Mouse (Mus musculus) forebrain, embryonic 12.5 days (tissue): ENCODE measurements around the gene Wrap53. TPM values are rescaled to one million over a fixed set of nuclear protein-coding genes. Genes with fewer than 3 reads are reported as not detected.

Experiments used
- ATAC-seq: fragments of 200-750 bp; cut with Nextera tagmentation; 2 replicates; pipeline ENCODE4 v1.8.0; 2017; ENCODE audit warnings: moderate TSS enrichment; ENCODE audit not compliant: low FRiP score
- H3K27ac ChIP-seq: fragments of 300-500 bp; sonication (generic); 2 replicates; pipeline ENCODE4 v1.5.1; 2016; ENCODE audit warnings: mild to moderate bottlenecking
- H3K27me3 ChIP-seq: fragments of 300-500 bp; sonication (generic); 2 replicates; pipeline ENCODE4 v1.6.1; 2016; ENCODE audit warnings: mild to moderate bottlenecking
- H3K36me3 ChIP-seq: fragments of 300-500 bp; sonication (generic); replicated peaks from 2 replicates; pipeline ENCODE4 v1.6.1; 2016; ENCODE audit warnings: mild to moderate bottlenecking
- H3K4me1 ChIP-seq: fragments of 300-500 bp; sonication (generic); 2 replicates; pipeline ENCODE4 v1.6.1; 2016
- H3K4me2 ChIP-seq: fragments of 300-500 bp; sonication (generic); 2 replicates; pipeline ENCODE4 v1.6.1; 2016; ENCODE audit warnings: mild to moderate bottlenecking, moderate library complexity
- H3K4me3 ChIP-seq: fragments of 300-500 bp; sonication (generic); replicated peaks from 2 replicates; pipeline ENCODE4 v1.5.1; 2016; ENCODE audit warnings: mild to moderate bottlenecking
- H3K9ac ChIP-seq: fragments of 300-500 bp; sonication (generic); 2 replicates; pipeline ENCODE4 v1.6.1; 2016; ENCODE audit warnings: mild to moderate bottlenecking
- H3K9me3 ChIP-seq: fragments of 300-500 bp; sonication (generic); 2 replicates; pipeline ENCODE4 v1.6.1; 2016
- WGBS: fragments of 180-500 bp; shearing (Covaris S2); methylation state at CpG from one replicate; pipeline ENCODE4 v1.1.7; 2016; 5-methylcytosine and 5-hydroxymethylcytosine counted together
- polyA plus RNA-seq: library from polyadenylated mRNA; unstranded; fragments of >200 nt; fragmentation: Nextera tagmentation; extraction: Ambion mirVana; gene quantifications from 2 replicates; pipeline ENCODE4 v1.2.1, GENCODE M21; 2016

The Wrap53 gene
- polyA plus RNA-seq, 1 experiment from 2014 or later = 36.0 TPM

DNA sequence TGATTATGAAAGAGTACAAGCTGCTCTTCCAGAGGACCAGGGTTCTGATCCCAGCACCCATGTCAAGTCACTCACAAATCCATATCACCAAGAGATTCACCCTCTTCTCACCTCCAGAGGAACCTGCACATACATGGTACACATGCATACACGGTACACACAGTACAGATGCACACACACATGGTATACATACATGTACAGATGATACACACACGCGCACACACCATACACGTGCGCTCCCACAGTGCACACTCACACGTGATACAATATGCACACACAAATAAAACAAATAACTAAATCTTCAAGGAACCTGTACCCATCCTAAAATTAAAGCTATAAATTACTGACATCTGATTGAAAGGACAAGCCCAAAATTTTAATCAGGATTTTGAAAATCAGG, 14.8 kb upstream of the Wrap53 start:
- no peak overlapping the region for H3K27ac ChIP-seq
- WGBS = 95% methylated on average over 6 of the region's 6 CpGs
- H3K36me3 ChIP-seq = peaks cover 28% of the 10 kb centered on the region

DNA sequence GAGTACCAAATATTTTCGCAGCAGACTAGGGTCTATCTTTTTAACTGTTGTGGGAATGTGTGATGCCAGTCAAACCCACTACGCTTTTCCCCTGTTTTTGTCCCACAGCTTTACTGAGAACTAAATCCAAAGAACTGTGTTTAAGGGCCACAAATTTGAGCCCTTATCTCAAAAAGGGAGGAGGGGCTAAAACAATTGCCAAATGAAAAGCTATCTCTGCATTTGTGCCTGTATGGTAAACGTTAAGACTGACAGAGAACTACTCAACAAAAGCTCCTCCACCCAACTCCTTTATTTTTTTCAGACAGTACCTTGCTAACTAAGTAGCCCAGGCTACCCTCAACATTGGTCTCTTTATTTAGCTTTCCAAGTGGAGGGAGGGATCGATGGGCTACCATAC, 12.7 kb upstream of the Wrap53 start:
- ATAC-seq = no peak
- Histone ChIP-seq H3K4me2 (no peak overlapping the region), H3K27ac (0 out of 2 replicates have a peak overlapping the region, but pooled peaks have one; percentile 11)

More for the DNA sequence above, 14.8 kb upstream of the Wrap53 start:
- no peaks in the 10 kb centered on the region for H3K27me3 ChIP-seq
- H3K4me3 ChIP-seq = no peak overlapping the region
- peaks cover 10% of the 10 kb centered on the region for H3K4me1 ChIP-seq
- no peak overlapping the region for H3K4me2 ChIP-seq
- H3K9ac ChIP-seq = no peak overlapping the region
- ATAC-seq = no peak
- H3K9me3 ChIP-seq = no peaks in the 10 kb centered on the region

DNA sequence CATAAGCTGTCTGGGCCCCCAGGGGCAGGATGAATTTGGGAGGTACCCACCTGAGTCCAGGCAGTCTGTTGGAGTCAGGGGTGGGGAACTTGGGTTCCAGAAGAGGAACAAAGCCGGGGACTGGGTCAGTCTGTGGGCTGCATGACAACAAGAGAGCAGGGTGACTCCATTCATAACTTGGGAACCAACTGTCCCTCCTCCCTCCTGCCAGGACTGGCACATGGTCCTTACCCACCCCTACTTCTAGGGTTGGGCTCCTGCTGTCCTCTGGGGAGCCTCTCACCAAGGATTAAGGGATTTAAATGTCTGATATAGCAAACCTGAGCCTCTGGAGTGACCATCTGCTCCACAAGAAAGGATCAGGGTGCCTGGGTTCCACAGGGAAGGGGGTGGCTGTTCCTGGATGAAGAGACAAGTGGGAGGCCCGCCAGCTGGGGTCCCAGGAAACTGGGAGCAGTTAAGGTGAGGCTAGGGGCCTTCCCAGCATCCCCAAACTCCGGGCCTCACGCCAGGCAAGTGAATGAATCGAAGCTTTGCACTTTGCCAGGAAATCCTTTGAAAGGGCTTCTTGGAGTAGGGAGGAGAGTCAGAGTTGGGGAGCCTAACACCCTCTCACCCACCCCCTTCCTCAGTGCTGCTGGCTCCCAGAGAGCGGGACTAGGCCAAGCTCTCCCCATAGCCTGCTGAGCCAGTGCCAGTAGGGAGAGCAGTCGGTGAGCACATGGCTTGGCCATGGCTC, 12.0 kb upstream of the Wrap53 start:
- H3K4me3 ChIP-seq = no peak overlapping the region
- WGBS = 79% methylated on average over 7 of the region's 7 CpGs
- H3K4me2 ChIP-seq = no peak overlapping the region
- no peaks in the 10 kb centered on the region for H3K27me3 ChIP-seq
- H3K36me3 ChIP-seq = peaks cover 56% of the 10 kb centered on the region
- peaks cover 6% of the 10 kb centered on the region for H3K4me1 ChIP-seq
- no peak for ATAC-seq
- H3K9me3 ChIP-seq = no peaks in the 10 kb centered on the region
- H3K27ac ChIP-seq = peak overlapping the region; percentile 11; the same call in 1 of the 2 replicates
- H3K9ac ChIP-seq = no peak overlapping the region

More for the DNA sequence above, 12.7 kb upstream of the Wrap53 start:
- no peak overlapping the region for H3K4me3 ChIP-seq
- peaks cover 49% of the 10 kb centered on the region for H3K36me3 ChIP-seq
- no peaks in the 10 kb centered on the region for H3K27me3 ChIP-seq
- peaks cover 6% of the 10 kb centered on the region for H3K4me1 ChIP-seq
- 91% methylated on average over 4 of the region's 4 CpGs for WGBS
- no peak overlapping the region for H3K9ac ChIP-seq
- no peaks in the 10 kb centered on the region for H3K9me3 ChIP-seq

DNA sequence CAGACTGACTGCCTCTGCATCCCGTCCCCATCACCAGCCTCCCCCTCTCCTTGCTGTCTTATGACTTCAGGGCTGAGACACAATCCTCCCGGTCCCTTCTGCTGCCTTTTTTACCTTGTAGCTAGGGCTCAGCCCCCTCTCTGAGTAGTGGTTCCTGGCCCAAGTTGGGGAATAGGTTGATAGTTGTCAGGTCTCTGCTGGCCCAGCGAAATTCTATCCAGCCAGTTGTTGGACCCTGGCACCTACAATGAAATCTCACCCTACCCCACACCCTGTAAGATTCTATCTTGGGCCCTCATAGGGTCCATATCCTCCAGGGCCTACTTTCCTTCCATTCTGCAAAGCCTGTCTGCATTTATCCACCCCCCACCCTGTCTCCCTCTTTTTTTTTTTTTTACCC, 11.4 kb upstream of the Wrap53 start:
- no peaks in the 10 kb centered on the region for H3K27me3 ChIP-seq
- no peaks in the 10 kb centered on the region for H3K9me3 ChIP-seq
- peaks cover 6% of the 10 kb centered on the region for H3K4me1 ChIP-seq
- no peak for ATAC-seq
- H3K4me3 ChIP-seq = no peak overlapping the region
- H3K27ac ChIP-seq = no peak overlapping the region
- 83% methylated on average over 3 of the region's 3 CpGs for WGBS
- peaks cover 60% of the 10 kb centered on the region for H3K36me3 ChIP-seq
- H3K9ac ChIP-seq = no peak overlapping the region
- H3K4me2 ChIP-seq = no peak overlapping the region

DNA sequence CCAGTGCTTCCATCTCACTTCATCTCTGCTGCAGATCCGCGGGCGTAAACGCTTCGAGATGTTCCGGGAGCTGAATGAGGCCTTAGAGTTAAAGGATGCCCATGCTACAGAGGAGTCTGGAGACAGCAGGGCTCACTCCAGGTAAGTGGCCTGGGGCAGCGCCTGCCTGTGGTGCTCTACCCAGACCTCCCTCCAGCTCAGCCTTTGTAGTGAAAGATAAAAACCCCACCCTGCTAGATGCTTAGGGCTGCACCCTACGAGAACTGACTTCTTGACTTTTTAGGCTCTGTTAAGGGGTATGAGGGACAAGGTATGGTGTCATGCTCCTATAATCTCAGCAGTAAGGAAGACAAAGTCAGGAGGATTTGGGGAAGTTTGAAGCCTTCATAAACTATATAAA, 10.6 kb upstream of the Wrap53 start:
- WGBS = 94% methylated on average over 8 of the region's 8 CpGs
- Histone ChIP-seq H3K27ac (no peak overlapping the region), H3K9ac (no peak overlapping the region), H3K4me1 (peaks cover 6% of the 10 kb centered on the region), H3K4me2 (no peak overlapping the region), H3K27me3 (no peaks in the 10 kb centered on the region), H3K36me3 (peaks cover 60% of the 10 kb centered on the region), H3K4me3 (no peak overlapping the region), H3K9me3 (no peaks in the 10 kb centered on the region)
- ATAC-seq = no peak

DNA sequence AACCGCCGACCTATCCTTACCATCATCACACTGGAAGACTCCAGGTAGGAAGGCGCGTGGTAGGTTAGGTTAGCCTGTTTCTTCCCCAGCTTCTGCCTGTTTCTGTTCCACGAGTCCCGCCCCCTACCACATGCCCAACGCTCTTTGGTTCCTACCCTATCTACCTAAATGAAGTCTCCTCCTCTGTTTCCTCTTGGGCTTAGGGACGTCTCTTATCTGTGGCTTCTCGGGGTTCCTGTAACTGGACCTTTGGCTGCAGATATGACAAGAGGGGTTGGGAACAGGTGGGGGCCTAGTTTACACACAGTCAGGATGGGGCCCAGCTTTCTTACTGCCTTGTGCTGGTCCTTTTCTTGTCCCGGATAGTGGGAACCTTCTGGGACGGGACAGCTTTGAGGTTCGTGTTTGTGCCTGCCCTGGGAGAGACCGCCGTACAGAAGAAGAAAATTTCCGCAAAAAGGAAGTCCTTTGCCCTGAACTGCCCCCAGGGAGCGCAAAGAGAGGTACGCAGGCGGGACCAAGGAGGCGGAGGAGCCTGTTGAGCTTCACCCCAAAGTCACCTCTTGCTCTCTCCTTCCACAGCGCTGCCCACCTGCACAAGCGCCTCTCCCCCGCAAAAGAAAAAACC, 9.3 kb upstream of the Wrap53 start:
- no peak for ATAC-seq
- Histone ChIP-seq H3K27ac (no peak overlapping the region), H3K4me1 (peaks cover 6% of the 10 kb centered on the region), H3K9me3 (no peaks in the 10 kb centered on the region), H3K36me3 (peaks cover 64% of the 10 kb centered on the region), H3K9ac (no peak overlapping the region), H3K27me3 (no peaks in the 10 kb centered on the region), H3K4me2 (no peak overlapping the region; the same call in 1 of the 2 replicates), H3K4me3 (no peak overlapping the region)
- WGBS = 95% methylated on average over 22 of the region's 22 CpGs

DNA sequence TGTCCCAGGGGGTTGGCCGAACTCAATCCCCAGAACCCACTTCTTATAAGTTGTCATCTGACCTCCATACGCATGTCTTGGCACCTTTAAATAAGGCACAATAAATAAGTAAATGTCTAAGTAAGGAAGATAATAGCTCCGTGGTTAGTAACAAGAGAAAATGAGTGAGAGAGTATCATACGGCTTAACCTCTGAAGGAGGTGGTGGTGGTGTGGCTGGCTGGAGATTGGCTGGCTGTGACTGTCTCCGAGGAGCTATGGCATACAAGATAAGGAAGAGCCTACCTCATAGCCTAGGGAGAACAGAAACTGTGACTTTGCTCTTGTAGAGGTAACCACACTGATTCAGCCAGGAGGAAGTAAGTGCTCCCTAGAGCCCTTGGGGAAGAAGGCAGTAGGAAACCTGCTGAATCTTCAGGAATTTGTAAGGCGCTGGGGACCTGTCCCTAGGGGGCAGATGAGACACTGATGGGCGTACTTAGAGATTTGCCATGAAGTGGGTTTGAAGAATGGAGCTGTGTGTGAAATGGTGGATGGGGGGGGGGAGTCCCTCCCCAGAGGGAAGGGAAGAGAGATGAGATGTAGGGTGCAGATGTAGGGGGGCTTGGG, 5.8 kb upstream of the Wrap53 start:
- no peak overlapping the region for H3K9ac ChIP-seq
- no peak overlapping the region for H3K27ac ChIP-seq
- H3K4me3 ChIP-seq = no peak overlapping the region
- H3K36me3 ChIP-seq = peaks cover 48% of the 10 kb centered on the region
- WGBS = 84% methylated on average over 7 of the region's 7 CpGs
- no peaks in the 10 kb centered on the region for H3K9me3 ChIP-seq
- ATAC-seq = no peak
- no peak overlapping the region for H3K4me2 ChIP-seq
- no peaks in the 10 kb centered on the region for H3K27me3 ChIP-seq
- peaks cover 11% of the 10 kb centered on the region for H3K4me1 ChIP-seq

DNA sequence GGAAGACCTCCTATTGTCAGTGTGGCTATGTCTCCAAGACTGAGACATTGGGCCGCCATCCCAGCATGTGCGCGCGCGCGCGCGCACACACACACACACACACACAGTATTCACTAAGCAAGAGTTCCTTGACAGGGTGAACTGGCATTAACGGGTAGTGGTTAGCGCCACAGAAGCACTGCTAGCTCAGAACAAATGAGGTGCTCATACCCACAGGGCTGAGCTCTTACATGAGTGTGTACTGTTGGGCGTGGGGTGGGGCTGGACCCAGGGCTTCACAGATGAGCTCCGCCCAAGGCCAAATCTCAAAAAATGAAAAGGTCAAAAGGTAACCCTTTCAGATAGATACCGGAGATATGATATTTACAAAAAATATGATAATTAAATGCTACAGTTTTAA, 4.9 kb upstream of the Wrap53 start:
- peaks cover 39% of the 10 kb centered on the region for H3K36me3 ChIP-seq
- WGBS = 95% methylated on average over 13 of the region's 13 CpGs

DNA sequence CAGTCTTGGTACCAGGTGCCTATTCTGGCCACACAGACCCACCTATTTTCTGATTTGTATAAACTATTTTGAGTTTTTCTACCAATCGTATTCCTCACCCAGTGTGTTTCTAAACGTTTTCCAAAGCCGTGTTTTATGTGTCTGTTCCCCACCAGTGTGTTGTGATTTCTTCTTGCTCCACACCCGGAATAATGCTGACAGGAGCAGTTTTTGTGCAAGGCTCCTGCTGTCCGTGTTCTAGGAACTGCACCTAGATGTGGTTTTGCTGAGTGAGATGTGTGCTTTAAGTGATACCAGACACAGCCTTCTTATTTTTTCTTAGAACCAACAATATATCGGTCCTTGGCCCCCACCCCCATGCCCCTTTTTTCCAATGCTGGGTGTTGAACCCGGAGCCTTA, 4.0 kb upstream of the Wrap53 start:
- Histone ChIP-seq H3K27ac (no peak overlapping the region), H3K4me3 (no peak overlapping the region), H3K9ac (no peak overlapping the region), H3K36me3 (peaks cover 30% of the 10 kb centered on the region), H3K4me1 (peaks cover 16% of the 10 kb centered on the region), H3K27me3 (no peaks in the 10 kb centered on the region), H3K9me3 (no peaks in the 10 kb centered on the region), H3K4me2 (no peak overlapping the region)
- ATAC-seq = no peak
- 88% methylated on average over 7 of the region's 7 CpGs for WGBS

More for the DNA sequence above, 4.9 kb upstream of the Wrap53 start:
- Histone ChIP-seq H3K4me1 (peaks cover 11% of the 10 kb centered on the region), H3K4me2 (no peak overlapping the region), H3K9ac (no peak overlapping the region), H3K27me3 (no peaks in the 10 kb centered on the region), H3K27ac (no peak overlapping the region), H3K4me3 (no peak overlapping the region), H3K9me3 (no peaks in the 10 kb centered on the region)
- no peak for ATAC-seq

DNA sequence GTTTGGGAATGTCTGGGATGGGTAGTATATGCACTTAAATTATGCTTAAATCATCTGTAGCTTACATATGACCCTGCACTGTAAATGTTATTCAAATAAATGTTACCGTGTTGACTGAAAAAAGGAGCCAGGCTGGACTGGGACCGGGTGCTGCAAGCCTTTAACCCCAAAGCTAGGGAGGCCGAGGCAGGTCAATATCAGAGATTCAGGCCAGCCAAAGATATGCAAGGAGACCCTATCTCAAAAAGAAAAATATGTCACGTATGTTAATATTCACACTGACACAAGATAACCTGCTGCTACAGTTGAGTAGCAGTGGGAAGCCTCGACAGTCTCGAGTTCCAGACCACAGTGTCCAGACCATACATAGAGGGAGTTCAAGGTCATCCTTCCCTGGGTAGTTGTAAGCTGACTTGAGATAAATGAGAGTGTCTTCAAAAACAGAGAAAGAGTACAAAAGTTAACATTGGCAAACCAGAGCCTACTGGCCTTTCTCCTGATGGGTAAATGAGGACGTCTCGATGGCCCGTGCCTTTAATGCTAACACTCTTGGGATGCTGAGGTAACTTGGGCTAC, 2.3 kb upstream of the Wrap53 start:
- 65% methylated on average over 9 of the region's 9 CpGs for WGBS
- peaks cover 13% of the 10 kb centered on the region for H3K36me3 ChIP-seq
- peak overlapping the region; percentile 79; the same call in 1 of the 2 replicates for H3K4me3 ChIP-seq
- peaks cover 29% of the 10 kb centered on the region for H3K4me1 ChIP-seq
- H3K27me3 ChIP-seq = no peaks in the 10 kb centered on the region
- no peaks in the 10 kb centered on the region for H3K9me3 ChIP-seq
- H3K9ac ChIP-seq = 0 out of 2 replicates have a peak overlapping the region, but pooled peaks have one; percentile 36
- H3K4me2 ChIP-seq = peak overlapping the region; percentile 71
- no peak overlapping the region for H3K27ac ChIP-seq
- ATAC-seq = no peak

DNA sequence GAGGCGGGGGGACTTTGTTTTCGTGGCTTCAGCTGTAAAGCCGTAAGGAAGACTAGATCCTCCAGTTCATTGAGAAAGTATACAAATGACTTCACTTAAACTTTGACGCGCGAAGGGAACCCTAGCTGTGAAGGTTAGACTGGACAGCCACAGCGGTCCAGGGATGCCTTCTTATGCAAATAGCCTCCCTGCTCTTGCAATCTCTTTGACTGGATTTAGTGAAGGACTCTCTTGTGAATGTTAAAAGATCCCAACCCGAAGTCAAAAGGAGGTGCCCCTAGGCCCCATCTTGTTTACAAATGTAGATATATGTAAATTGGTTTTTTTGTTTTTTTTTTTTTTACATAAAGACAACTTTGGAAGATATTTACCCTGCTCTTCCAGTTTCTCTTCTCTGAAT, 1.8 kb upstream of the Wrap53 start:
- Histone ChIP-seq H3K27me3 (no peaks in the 10 kb centered on the region), H3K4me3 (peak overlapping the region; percentile 79), H3K4me1 (peaks cover 34% of the 10 kb centered on the region), H3K4me2 (peak overlapping the region; percentile 71), H3K9ac (peak overlapping the region; percentile 67), H3K36me3 (peaks cover 8% of the 10 kb centered on the region; the same call in 1 of the 2 replicates), H3K9me3 (no peaks in the 10 kb centered on the region), H3K27ac (peak overlapping the region; percentile 95)
- ATAC-seq = no peak
- WGBS = under 1% methylated on average over 8 of the region's 8 CpGs

DNA sequence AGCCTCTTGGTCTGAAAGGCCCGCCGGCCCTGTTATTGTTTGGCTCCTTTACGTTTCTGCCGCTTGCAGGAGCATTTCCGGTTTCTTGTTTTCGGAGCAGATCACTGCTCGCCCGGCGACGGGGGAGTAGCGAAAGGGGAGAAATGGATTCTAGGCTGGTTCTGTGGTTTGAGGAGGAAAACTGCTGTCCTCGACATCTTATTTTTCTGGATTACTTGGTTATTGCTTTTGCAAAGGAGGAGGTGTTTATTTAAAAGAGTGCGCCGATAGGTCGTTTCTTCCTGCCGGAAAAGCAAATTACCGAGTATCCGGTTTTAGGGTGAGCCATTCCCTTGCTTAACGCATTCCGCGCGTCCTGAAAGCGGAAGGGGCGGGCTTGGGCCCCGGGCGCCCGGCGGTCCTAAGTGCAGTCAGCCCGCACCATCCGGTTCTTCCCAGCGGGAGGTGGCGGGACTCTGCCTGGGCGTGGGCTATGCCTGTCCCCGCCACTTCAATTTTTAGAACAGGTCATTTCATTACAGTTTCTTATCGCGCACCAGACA, 1.2 kb upstream of the Wrap53 start:
- Histone ChIP-seq H3K4me3 (peak overlapping the region; percentile 79), H3K27me3 (no peaks in the 10 kb centered on the region), H3K4me1 (peaks cover 39% of the 10 kb centered on the region), H3K36me3 (peaks cover 8% of the 10 kb centered on the region), H3K9ac (peak overlapping the region; percentile 67), H3K27ac (peak overlapping the region; percentile 95), H3K4me2 (peak overlapping the region; percentile 71), H3K9me3 (no peaks in the 10 kb centered on the region)
- WGBS = under 1% methylated on average over 36 of the region's 36 CpGs
- peak; percentile 83 for ATAC-seq
